Mouse (Mus musculus) cerebellum, postnatal 36 days (tissue): ENCODE results near the gene Cnn2.

Experiments
- DNase-seq, 2 experiments: peaks; one replicate each; pipeline ENCODE4 v3.0.0; 2021 to 2022; ENCODE audit warnings: mixed read lengths in 2 of 2

The Cnn2 gene

GRCm38 (mm10) chr10:79970415-79971182 is 17.8 kb upstream of the Cnn2 start, which contains the start of gene Grin3b:
Grin3b (plus strand) TSS chr10:79970715.
- DNase-seq = peak; percentile 37 to 41

GRCm38 (mm10) chr10:79971183-79971497 is 17.2 kb upstream of the Cnn2 start:
- DNase-seq = no peak

GRCm38 (mm10) chr10:79972831-79973230 is 15.6 kb upstream of the Cnn2 start:
- no peak for DNase-seq

- no peak for DNase-seq
Observed at GRCm38 (mm10) chr10:79974087-79974486, 14.3 kb upstream of the Cnn2 start.

- no peak for DNase-seq
Observed at GRCm38 (mm10) chr10:79974668-79975067, 13.7 kb upstream of the Cnn2 start.

GRCm38 (mm10) chr10:79976071-79976721 is 12.2 kb upstream of the Cnn2 start:
- DNase-seq = no peak

- no peak for DNase-seq
Observed at GRCm38 (mm10) chr10:79976722-79977107, 11.7 kb upstream of the Cnn2 start.

GRCm38 (mm10) chr10:79977324-79977723 is 11.1 kb upstream of the Cnn2 start:
- no peak for DNase-seq

- no peak for DNase-seq
Observed at GRCm38 (mm10) chr10:79978061-79978460, 10.3 kb upstream of the Cnn2 start.

GRCm38 (mm10) chr10:79979401-79980155 is 8.8 kb upstream of the Cnn2 start:
- DNase-seq = no peak

GRCm38 (mm10) chr10:79983205-79983604 is 5.2 kb upstream of the Cnn2 start:
- no peak for DNase-seq

- DNase-seq = peak; percentile 67
Observed at GRCm38 (mm10) chr10:79983670-79984069, 4.7 kb upstream of the Cnn2 start.

- DNase-seq = peak; percentile 85 to 86
Observed at GRCm38 (mm10) chr10:79984195-79984816, 4.1 kb upstream of the Cnn2 start, which contains the start of gene Tmem259. Tmem259 (minus strand) TSS chr10:79984330.

- DNase-seq = peak; percentile 93 to 94
Observed at GRCm38 (mm10) chr10:79984871-79985270, 3.5 kb upstream of the Cnn2 start.

- DNase-seq = peak; percentile 75 to 77
Observed at GRCm38 (mm10) chr10:79985334-79986231, 2.8 kb upstream of the Cnn2 start.

GRCm38 (mm10) chr10:79986232-79986878 is 2.0 kb upstream of the Cnn2 start:
- DNase-seq = no peak

GRCm38 (mm10) chr10:79986963-79987362 is 1.4 kb upstream of the Cnn2 start:
- DNase-seq = peak; percentile 91 to 93

GRCm38 (mm10) chr10:79987771-79988505 is 446 bp upstream of the Cnn2 start:
- no peak for DNase-seq

GRCm38 (mm10) chr10:79989272-79989786 is 945 bp downstream of the Cnn2 start:
- no peak for DNase-seq

- DNase-seq = no peak
Observed at GRCm38 (mm10) chr10:79989870-79990269, 1.5 kb downstream of the Cnn2 start.

GRCm38 (mm10) chr10:79991099-79991498 is 2.7 kb downstream of the Cnn2 start:
- no peak for DNase-seq
